Mouse (Mus musculus) cortical plate, adult 2 months (tissue): ENCODE measurements around the gene Ppp2r1b.

ENCODE experiments used
- CTCF ChIP-seq: fragments of 200-500 bp; IDR thresholded peaks from 2 replicates; pipeline ENCODE4 v1.5.1; 2011; ENCODE audit warnings: mild to moderate bottlenecking, control low read depth, low read length; ENCODE audit not compliant: insufficient read depth; ENCODE audit errors: extremely low read depth
- POLR2A ChIP-seq: fragments of 200-500 bp; IDR thresholded peaks from 2 replicates; pipeline ENCODE4 v1.6.1; 2011; ENCODE audit warnings: mild to moderate bottlenecking, low read length, control low read depth; ENCODE audit not compliant: insufficient read depth; ENCODE audit errors: extremely low read depth

DNA sequence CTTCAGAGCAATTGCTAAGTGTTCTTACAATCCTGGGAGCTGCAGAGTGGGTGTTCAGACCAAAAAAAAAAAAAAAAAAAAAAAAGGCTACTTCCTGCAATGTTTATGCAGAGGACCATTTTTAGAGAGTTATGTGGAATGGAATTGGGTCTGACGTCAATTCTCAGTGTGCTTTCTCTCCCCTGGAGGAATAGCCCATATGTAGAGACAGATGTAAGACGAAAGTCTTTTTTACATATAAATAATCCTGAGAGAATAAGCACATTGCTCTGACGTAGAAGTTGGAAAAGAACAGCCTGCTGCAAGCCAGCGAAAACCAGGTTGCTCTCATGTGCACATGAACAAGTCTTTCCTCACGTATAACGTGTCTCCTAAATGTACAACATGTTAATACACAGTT, 25.4 kb upstream of the Ppp2r1b start:
- TF ChIP-seq CTCF (no peak), POLR2A (no peak)
